ENCODE assay signal across 10 mouse cellular contexts in the genomic region with DNA sequence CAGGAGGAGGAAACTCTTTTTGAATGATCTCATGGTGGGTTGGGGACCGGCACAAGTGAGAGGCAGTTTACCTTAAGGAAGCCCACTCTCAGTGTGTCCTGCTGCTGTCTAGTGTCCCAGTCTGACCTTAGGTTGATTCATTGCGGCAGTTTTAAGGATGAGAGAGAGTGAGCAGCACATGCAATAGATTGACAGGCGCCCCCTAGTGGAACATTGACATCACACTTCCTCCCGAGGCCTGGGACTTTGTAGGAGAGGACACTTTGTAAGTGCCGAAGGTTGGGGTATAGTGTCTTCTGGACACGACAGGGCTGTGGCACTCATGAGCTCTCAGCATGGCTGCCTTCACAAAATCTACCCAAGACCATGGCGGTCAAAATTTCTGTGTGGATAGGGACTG.
DNase-seq lines count a peak whose midpoint lies in the region; ATAC-seq lines count a peak whose summit lies in the region.
"Had no signal": no experiment of that assay in that cellular context is flagged by ENCODE, and none has a peak within 500 bp of the region (broad histone marks: within the 10 kb centered on the region; RNA-seq: fewer than 3 reads in every experiment).

No protein-coding gene starts in this region.

- 82% methylated on average over 7 of the region's 7 CpGs for WGBS in kidney, embryonic 16.5 days

- 0 out of 2 replicates have a peak, but pooled peaks cover 4% of the 10 kb centered on the region for H3K9me3 ChIP-seq in kidney, embryonic 16.5 days (ENCODE audit: low read length)
- H3K9me3 ChIP-seq: embryonic facial prominence, embryonic 12.5 days had no signal

- H3K4me2 ChIP-seq in kidney, embryonic 16.5 days (replicated peaks; ENCODE audit: low read depth, low read length): no peak overlapping the region
- H3K4me2 ChIP-seq: embryonic facial prominence, embryonic 12.5 days had no signal

- no peaks in the 10 kb centered on the region for H3K27me3 ChIP-seq in kidney, embryonic 16.5 days (ENCODE audit: insufficient read depth, low read length)
- H3K27me3 ChIP-seq: embryonic facial prominence, embryonic 12.5 days had no signal

- H3K27ac ChIP-seq in kidney, embryonic 16.5 days (ENCODE audit: low read length): no peak overlapping the region
- H3K27ac ChIP-seq: embryonic facial prominence, embryonic 12.5 days had no signal

- DNase-seq in adrenal gland, postnatal 10 days: peak; percentile 17
- DNase-seq in adrenal gland, postnatal 4 days (ENCODE audit: low spot score in 2 of 2): no peak
- DNase-seq in kidney, adult 9 months: peak; percentile 9
- peak; percentile 71 for DNase-seq in ES-CJ7 (ENCODE audit: low read depth, low spot score)
- peak; percentile 17 for DNase-seq in lung, postnatal 36 days
- no peak for DNase-seq in Muller cell, postnatal 12 days (ENCODE audit: inconsistent ontology term)
- DNase-seq in heart, adult 18-20 months: no peak

- ATAC-seq in kidney, embryonic 16.5 days (ENCODE audit: low FRiP score, low TSS enrichment): no peak
- ATAC-seq: midbrain, embryonic 16.5 days had no signal

- no peaks in the 10 kb centered on the region for H3K4me1 ChIP-seq in kidney, embryonic 16.5 days (ENCODE audit: insufficient read depth, low read length)
- H3K4me1 ChIP-seq: embryonic facial prominence, embryonic 12.5 days had no signal

- no peaks in the 10 kb centered on the region for H3K36me3 ChIP-seq in kidney, embryonic 16.5 days (ENCODE audit: insufficient read depth, low read length)
- H3K36me3 ChIP-seq: embryonic facial prominence, embryonic 12.5 days had no signal

- H3K4me3 ChIP-seq in kidney, embryonic 16.5 days (ENCODE audit: low read length): no peak overlapping the region
- H3K4me3 ChIP-seq: embryonic facial prominence, embryonic 12.5 days had no signal

- H3K9ac ChIP-seq in kidney, embryonic 16.5 days (replicated peaks; ENCODE audit: low read length): no peak overlapping the region
- H3K9ac ChIP-seq: embryonic facial prominence, embryonic 12.5 days had no signal

Comparison
In these comparisons a context has a peak if more than half of its experiments do, and no peak if none do; other contexts are left out.
1. DNase-seq: peak in adrenal gland, postnatal 10 days (single experiment), kidney, adult 9 months (single experiment), ES-CJ7 (single experiment) and lung, postnatal 36 days (single experiment); none in adrenal gland, postnatal 4 days (0 of 2), Muller cell, postnatal 12 days (single experiment) and heart, adult 18-20 months (0 of 2).